Mouse (Mus musculus) lung, adult 2 months (tissue): ENCODE data around the gene Cgnl1.

Source experiments
- CTCF ChIP-seq: fragments of 200-500 bp; IDR thresholded peaks from 2 replicates; pipeline ENCODE4 v1.5.1; 2011; ENCODE audit warnings: mild to moderate bottlenecking, low read length, control low read depth; ENCODE audit not compliant: insufficient read depth
- POLR2A ChIP-seq: fragments of 200-500 bp; IDR thresholded peaks from 2 replicates; pipeline ENCODE4 v1.6.1; 2011; ENCODE audit warnings: low read depth, mild to moderate bottlenecking, control low read depth, low read length, borderline replicate concordance; ENCODE audit errors: extremely low read depth

GRCm38 (mm10) chr9:71733559-71733958, 37.8 kb downstream of the Cgnl1 start:
- TF ChIP-seq CTCF (no peak), POLR2A (no peak)
